Mouse (Mus musculus): ENCODE data around the gene Armh1. TPM values are rescaled to one million over a fixed set of nuclear protein-coding genes. Genes with fewer than 3 reads are reported as not detected.

The Armh1 gene
- polyA plus RNA-seq, 1 experiment from 2014 or later, result 0.12 TPM

DNA sequence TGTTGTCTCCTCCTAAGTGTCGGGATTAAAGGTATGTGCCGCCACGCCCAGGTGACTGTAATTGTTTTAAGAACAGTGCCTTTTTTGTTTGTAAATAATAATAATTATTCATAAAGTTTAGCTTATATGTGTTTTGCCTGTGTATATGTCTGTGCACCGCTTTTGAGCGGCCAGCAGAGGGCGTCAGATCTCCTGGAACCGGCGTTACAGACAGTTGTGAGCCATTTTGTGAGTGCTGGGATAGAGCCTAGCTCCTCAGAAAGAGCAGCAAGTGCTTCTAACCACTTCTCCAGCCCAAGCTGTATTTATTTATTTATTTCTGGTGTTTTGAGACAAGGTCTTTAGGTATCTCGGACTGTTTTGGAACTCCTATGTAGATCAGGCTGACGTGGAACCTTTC is 21.6 kb downstream of the Armh1 start:
- TF ChIP-seq CTCF (IDR thresholded peaks at IDR 0.05; ENCODE audit: low read depth), result peak; percentile 65
- H3K9ac ChIP-seq (ENCODE audit: low read depth, low read length), result no peak overlapping the region
- no peaks in the 10 kb centered on the region for H3K27me3 ChIP-seq (replicated peaks; ENCODE audit: control insufficient read depth, insufficient read depth, low read length)
- no peaks in the 10 kb centered on the region for H3K9me3 ChIP-seq (ENCODE audit: control insufficient read depth)
- no peaks in the 10 kb centered on the region for H3K36me3 ChIP-seq (ENCODE audit: control insufficient read depth, insufficient read depth)
- H3K4me3 ChIP-seq (ENCODE audit: low read depth, low read length), result no peak overlapping the region
- no peaks in the 10 kb centered on the region for H3K4me1 ChIP-seq (replicated peaks; ENCODE audit: control insufficient read depth, insufficient read depth, low read length)
- 60% methylated on average over 10 of the region's 10 CpGs for WGBS
- H3K4me2 ChIP-seq (replicated peaks; ENCODE audit: low read depth), result no peak overlapping the region
- no peak for ATAC-seq
- H3K27ac ChIP-seq (ENCODE audit: low read depth, low read length), result no peak overlapping the region

GRCm38 (mm10) chr4:117229590-117229989 is 22.3 kb downstream of the Armh1 start:
- Histone ChIP-seq H3K4me2 (replicated peaks; ENCODE audit: low read depth) (0 out of 2 replicates have a peak overlapping the region, but pooled peaks have one; percentile 21), H3K9me3 (ENCODE audit: control insufficient read depth) (no peaks in the 10 kb centered on the region), H3K4me1 (replicated peaks; ENCODE audit: control insufficient read depth, insufficient read depth, low read length) (no peaks in the 10 kb centered on the region), H3K36me3 (ENCODE audit: control insufficient read depth, insufficient read depth) (no peaks in the 10 kb centered on the region), H3K9ac (ENCODE audit: low read depth, low read length) (no peak overlapping the region), H3K27me3 (replicated peaks; ENCODE audit: control insufficient read depth, insufficient read depth, low read length) (no peaks in the 10 kb centered on the region), H3K27ac (ENCODE audit: low read depth, low read length) (no peak overlapping the region), H3K4me3 (ENCODE audit: low read depth, low read length) (no peak overlapping the region)
- 37% methylated on average over 15 of the region's 15 CpGs for WGBS
- TF ChIP-seq CTCF (IDR thresholded peaks at IDR 0.05; ENCODE audit: low read depth), result no peak
- ATAC-seq, result no peak

DNA sequence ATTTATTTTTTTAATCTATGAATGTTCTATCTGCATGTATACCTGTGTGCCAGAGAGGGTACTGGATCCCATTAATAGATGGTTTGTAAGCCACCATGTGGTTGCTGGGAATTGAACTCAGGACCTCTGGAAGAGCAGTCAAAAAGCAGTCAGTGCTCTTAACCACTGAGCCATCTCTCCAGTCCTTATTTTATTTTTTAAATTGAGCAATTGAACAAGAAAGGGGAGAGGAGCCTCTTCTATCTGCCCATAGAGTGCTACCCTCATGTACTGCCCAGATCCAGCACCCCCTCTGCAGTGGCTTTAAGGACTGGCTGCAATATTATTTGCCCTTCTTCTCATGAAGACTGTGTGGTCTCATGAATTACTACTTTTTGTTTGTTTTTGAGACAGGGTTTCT is 26.7 kb downstream of the Armh1 start:
- Histone ChIP-seq H3K36me3 (ENCODE audit: control insufficient read depth, insufficient read depth) (no peaks in the 10 kb centered on the region), H3K9me3 (ENCODE audit: control insufficient read depth) (no peaks in the 10 kb centered on the region), H3K9ac (ENCODE audit: low read depth, low read length) (no peak overlapping the region), H3K4me3 (ENCODE audit: low read depth, low read length) (no peak overlapping the region), H3K4me2 (replicated peaks; ENCODE audit: low read depth) (no peak overlapping the region), H3K27me3 (replicated peaks; ENCODE audit: control insufficient read depth, insufficient read depth, low read length) (no peaks in the 10 kb centered on the region), H3K27ac (ENCODE audit: low read depth, low read length) (no peak overlapping the region), H3K4me1 (replicated peaks; ENCODE audit: control insufficient read depth, insufficient read depth, low read length) (no peaks in the 10 kb centered on the region)
- TF ChIP-seq CTCF (IDR thresholded peaks at IDR 0.05; ENCODE audit: low read depth), result no peak
- no peak for ATAC-seq

DNA sequence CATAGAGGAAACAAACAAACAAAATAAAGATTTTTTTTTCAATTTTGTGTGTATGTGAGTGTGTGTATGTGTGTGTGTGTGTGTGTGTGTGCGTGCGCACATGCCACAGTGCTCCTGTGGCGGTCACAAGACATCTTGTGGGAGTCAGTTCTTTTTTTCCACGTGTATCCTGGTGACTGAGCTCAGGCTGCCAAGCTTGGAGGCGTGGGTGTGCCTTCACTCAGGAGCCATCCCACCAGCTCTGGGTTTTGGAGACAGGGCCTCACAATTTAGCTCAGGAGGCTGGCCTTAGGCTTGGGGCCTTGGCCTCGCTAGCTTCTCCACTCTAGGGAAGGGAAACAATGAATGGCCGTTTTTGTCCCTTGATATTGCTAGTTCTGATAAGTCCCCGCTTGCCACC is 27.8 kb downstream of the Armh1 start:
- H3K4me1 ChIP-seq (replicated peaks; ENCODE audit: control insufficient read depth, insufficient read depth, low read length), result no peaks in the 10 kb centered on the region
- no peak for ATAC-seq
- H3K4me3 ChIP-seq (ENCODE audit: low read depth, low read length), result no peak overlapping the region
- no peak for TF ChIP-seq CTCF (IDR thresholded peaks at IDR 0.05; ENCODE audit: low read depth)
- H3K36me3 ChIP-seq (ENCODE audit: control insufficient read depth, insufficient read depth), result no peaks in the 10 kb centered on the region
- WGBS, result 60% methylated on average over 8 of the region's 8 CpGs
- no peaks in the 10 kb centered on the region for H3K27me3 ChIP-seq (replicated peaks; ENCODE audit: control insufficient read depth, insufficient read depth, low read length)
- H3K9ac ChIP-seq (ENCODE audit: low read depth, low read length), result no peak overlapping the region
- no peak overlapping the region for H3K27ac ChIP-seq (ENCODE audit: low read depth, low read length)
- H3K9me3 ChIP-seq (ENCODE audit: control insufficient read depth), result no peaks in the 10 kb centered on the region
- no peak overlapping the region for H3K4me2 ChIP-seq (replicated peaks; ENCODE audit: low read depth)

- Histone ChIP-seq H3K9me3 (ENCODE audit: control insufficient read depth) (no peaks in the 10 kb centered on the region), H3K27me3 (replicated peaks; ENCODE audit: control insufficient read depth, insufficient read depth, low read length) (no peaks in the 10 kb centered on the region), H3K27ac (ENCODE audit: low read depth, low read length) (no peak overlapping the region), H3K36me3 (ENCODE audit: control insufficient read depth, insufficient read depth) (no peaks in the 10 kb centered on the region), H3K4me2 (replicated peaks; ENCODE audit: low read depth) (no peak overlapping the region), H3K4me3 (ENCODE audit: low read depth, low read length) (no peak overlapping the region), H3K9ac (ENCODE audit: low read depth, low read length) (no peak overlapping the region), H3K4me1 (replicated peaks; ENCODE audit: control insufficient read depth, insufficient read depth, low read length) (no peaks in the 10 kb centered on the region)
- TF ChIP-seq CTCF (IDR thresholded peaks at IDR 0.05; ENCODE audit: low read depth), result no peak
- no peak for ATAC-seq
- 48% methylated on average over 5 of the region's 5 CpGs for WGBS
Measured at GRCm38 (mm10) chr4:117223001-117223400, 28.9 kb downstream of the Armh1 start.

- Histone ChIP-seq H3K4me1 (replicated peaks; ENCODE audit: control insufficient read depth, insufficient read depth, low read length) (no peaks in the 10 kb centered on the region), H3K27ac (ENCODE audit: low read depth, low read length) (no peak overlapping the region), H3K4me3 (ENCODE audit: low read depth, low read length) (no peak overlapping the region), H3K9me3 (ENCODE audit: control insufficient read depth) (no peaks in the 10 kb centered on the region), H3K36me3 (ENCODE audit: control insufficient read depth, insufficient read depth) (no peaks in the 10 kb centered on the region), H3K9ac (ENCODE audit: low read depth, low read length) (no peak overlapping the region), H3K4me2 (replicated peaks; ENCODE audit: low read depth) (no peak overlapping the region), H3K27me3 (replicated peaks; ENCODE audit: control insufficient read depth, insufficient read depth, low read length) (no peaks in the 10 kb centered on the region)
- no peak for ATAC-seq
- no peak for TF ChIP-seq CTCF (IDR thresholded peaks at IDR 0.05; ENCODE audit: low read depth)
- 87% methylated on average over 9 of the region's 9 CpGs for WGBS
Measured at GRCm38 (mm10) chr4:117221836-117222235, 30.1 kb downstream of the Armh1 start.
